Mouse (Mus musculus): ENCODE results near the gene Naaladl2. TPM values are rescaled to one million over a fixed set of nuclear protein-coding genes. Genes with fewer than 3 reads are reported as not detected.

Naaladl2 gene
- total RNA-seq, 1 experiment, result under 0.01 TPM

GRCm38 (mm10) chr3:24921811-24922210, 222.2 kb downstream of the Naaladl2 start:
- DNase-seq (ENCODE audit: low read depth, low spot score), result no peak
- Histone ChIP-seq H3K27ac (ENCODE audit: insufficient read depth, low read depth, low read length, poor library complexity, severe bottlenecking) (no peak overlapping the region), H3K4me3 (ENCODE audit: insufficient read depth in 1 of 2, low read depth in 1 of 2, low read length in 2 of 2, poor library complexity in 1 of 2, severe bottlenecking in 1 of 2) (no peak overlapping the region), H3K9me3 (ENCODE audit: control insufficient read depth, insufficient read depth, low read depth, low read length) (no peaks in the 10 kb centered on the region), H3K4me1 (ENCODE audit: control insufficient read depth in 2 of 2, insufficient read depth in 2 of 2, low read length in 2 of 2, poor library complexity in 1 of 2) (no peaks in the 10 kb centered on the region), H3K9ac (ENCODE audit: insufficient read depth, low read depth, low read length, poor library complexity, severe bottlenecking) (no peak overlapping the region), H3K36me3 (ENCODE audit: control insufficient read depth, insufficient read depth, low read length, poor library complexity, severe bottlenecking) (no peaks in the 10 kb centered on the region)
- in situ Hi-C loops (cut with MboI; ENCODE audit: low sequenced_read_pairs in 2 of 2, unreplicated experiment in 2 of 2), result no loop called here
- TF ChIP-seq HCFC1 (IDR thresholded peaks at IDR 0.05; ENCODE audit: borderline replicate concordance, insufficient read depth, low read length), result no peak

GRCm38 (mm10) chr3:24921401-24921800, 222.7 kb downstream of the Naaladl2 start:
- no peaks in the 10 kb centered on the region for H3K36me3 ChIP-seq (ENCODE audit: control insufficient read depth, insufficient read depth, low read length, poor library complexity, severe bottlenecking)
- TF ChIP-seq CHD2 (IDR thresholded peaks at IDR 0.05; ENCODE audit: low read depth, low read length) (no peak), ZNF384 (IDR thresholded peaks at IDR 0.05; ENCODE audit: low read depth, low read length) (no peak), ZC3H11A (IDR thresholded peaks at IDR 0.05; ENCODE audit: borderline replicate concordance, low read depth, low read length) (no peak), HCFC1 (IDR thresholded peaks at IDR 0.05; ENCODE audit: borderline replicate concordance, insufficient read depth, low read length) (no peak), MAFK (IDR thresholded peaks at IDR 0.05; ENCODE audit: insufficient read depth, low read depth, low read length) (no peak)
- H3K9me3 ChIP-seq (ENCODE audit: control insufficient read depth, insufficient read depth, low read depth, low read length), result no peaks in the 10 kb centered on the region
- H3K4me1 ChIP-seq (ENCODE audit: control insufficient read depth in 2 of 2, insufficient read depth in 2 of 2, low read length in 2 of 2, poor library complexity in 1 of 2), result no peaks in the 10 kb centered on the region
- in situ Hi-C loops (cut with MboI; ENCODE audit: low sequenced_read_pairs in 2 of 2, unreplicated experiment in 2 of 2), result no loop called here
- no peak overlapping the region for H3K4me3 ChIP-seq (ENCODE audit: insufficient read depth in 1 of 2, low read depth in 1 of 2, low read length in 2 of 2, poor library complexity in 1 of 2, severe bottlenecking in 1 of 2)
- H3K9ac ChIP-seq (ENCODE audit: insufficient read depth, low read depth, low read length, poor library complexity, severe bottlenecking), result no peak overlapping the region
- no peak for DNase-seq (ENCODE audit: low read depth, low spot score)
- H3K27ac ChIP-seq (ENCODE audit: insufficient read depth, low read depth, low read length, poor library complexity, severe bottlenecking), result no peak overlapping the region

GRCm38 (mm10) chr3:24905425-24905960, 238.6 kb downstream of the Naaladl2 start:
- H3K9me3 ChIP-seq (ENCODE audit: control insufficient read depth, insufficient read depth, low read depth, low read length), result no peaks in the 10 kb centered on the region
- in situ Hi-C loops (cut with MboI; ENCODE audit: low sequenced_read_pairs in 2 of 2, unreplicated experiment in 2 of 2), result no loop called here

GRCm38 (mm10) chr3:24888801-24889200, 255.3 kb downstream of the Naaladl2 start:
- in situ Hi-C loops (cut with MboI; ENCODE audit: low sequenced_read_pairs in 2 of 2, unreplicated experiment in 2 of 2), result no loop called here
- no peak for TF ChIP-seq ZNF384 (IDR thresholded peaks at IDR 0.05; ENCODE audit: low read depth, low read length)
- TF ChIP-seq CHD2 (IDR thresholded peaks at IDR 0.05; ENCODE audit: low read depth, low read length), result no peak
- TF ChIP-seq HCFC1 (IDR thresholded peaks at IDR 0.05; ENCODE audit: borderline replicate concordance, insufficient read depth, low read length), result no peak
- TF ChIP-seq MAFK (IDR thresholded peaks at IDR 0.05; ENCODE audit: insufficient read depth, low read depth, low read length), result no peak
- TF ChIP-seq ZC3H11A (IDR thresholded peaks at IDR 0.05; ENCODE audit: borderline replicate concordance, low read depth, low read length), result no peak

More at GRCm38 (mm10) chr3:24905425-24905960, 238.6 kb downstream of the Naaladl2 start:
- DNase-seq (ENCODE audit: low read depth, low spot score), result no peak
- TF ChIP-seq ZC3H11A (IDR thresholded peaks at IDR 0.05; ENCODE audit: borderline replicate concordance, low read depth, low read length), result no peak
- TF ChIP-seq MAFK (IDR thresholded peaks at IDR 0.05; ENCODE audit: insufficient read depth, low read depth, low read length), result no peak
- TF ChIP-seq HCFC1 (IDR thresholded peaks at IDR 0.05; ENCODE audit: borderline replicate concordance, insufficient read depth, low read length), result no peak
- no peak for TF ChIP-seq CHD2 (IDR thresholded peaks at IDR 0.05; ENCODE audit: low read depth, low read length)
- TF ChIP-seq ZNF384 (IDR thresholded peaks at IDR 0.05; ENCODE audit: low read depth, low read length), result no peak
- Histone ChIP-seq H3K27ac (ENCODE audit: insufficient read depth, low read depth, low read length, poor library complexity, severe bottlenecking) (no peak overlapping the region), H3K36me3 (ENCODE audit: control insufficient read depth, insufficient read depth, low read length, poor library complexity, severe bottlenecking) (no peaks in the 10 kb centered on the region), H3K4me3 (ENCODE audit: insufficient read depth in 1 of 2, low read depth in 1 of 2, low read length in 2 of 2, poor library complexity in 1 of 2, severe bottlenecking in 1 of 2) (no peak overlapping the region), H3K9ac (ENCODE audit: insufficient read depth, low read depth, low read length, poor library complexity, severe bottlenecking) (no peak overlapping the region), H3K4me1 (ENCODE audit: control insufficient read depth in 2 of 2, insufficient read depth in 2 of 2, low read length in 2 of 2, poor library complexity in 1 of 2) (no peaks in the 10 kb centered on the region)

GRCm38 (mm10) chr3:24872254-24872653, 271.8 kb downstream of the Naaladl2 start:
- H3K4me3 ChIP-seq (ENCODE audit: insufficient read depth in 1 of 2, low read depth in 1 of 2, low read length in 2 of 2, poor library complexity in 1 of 2, severe bottlenecking in 1 of 2), result no peak overlapping the region
- H3K9ac ChIP-seq (ENCODE audit: insufficient read depth, low read depth, low read length, poor library complexity, severe bottlenecking), result no peak overlapping the region
- H3K36me3 ChIP-seq (ENCODE audit: control insufficient read depth, insufficient read depth, low read length, poor library complexity, severe bottlenecking), result no peaks in the 10 kb centered on the region
- TF ChIP-seq MAFK (IDR thresholded peaks at IDR 0.05; ENCODE audit: insufficient read depth, low read depth, low read length) (no peak), ZNF384 (IDR thresholded peaks at IDR 0.05; ENCODE audit: low read depth, low read length) (no peak), ZC3H11A (IDR thresholded peaks at IDR 0.05; ENCODE audit: borderline replicate concordance, low read depth, low read length) (no peak), CHD2 (IDR thresholded peaks at IDR 0.05; ENCODE audit: low read depth, low read length) (no peak), HCFC1 (IDR thresholded peaks at IDR 0.05; ENCODE audit: borderline replicate concordance, insufficient read depth, low read length) (no peak)
- no peak overlapping the region for H3K27ac ChIP-seq (ENCODE audit: insufficient read depth, low read depth, low read length, poor library complexity, severe bottlenecking)
- no peak for DNase-seq (ENCODE audit: low read depth, low spot score)
- H3K4me1 ChIP-seq (ENCODE audit: control insufficient read depth in 2 of 2, insufficient read depth in 2 of 2, low read length in 2 of 2, poor library complexity in 1 of 2), result no peaks in the 10 kb centered on the region
- no peaks in the 10 kb centered on the region for H3K9me3 ChIP-seq (ENCODE audit: control insufficient read depth, insufficient read depth, low read depth, low read length)
- in situ Hi-C loops (cut with MboI; ENCODE audit: low sequenced_read_pairs in 2 of 2, unreplicated experiment in 2 of 2), result no loop called here

More at GRCm38 (mm10) chr3:24888801-24889200, 255.3 kb downstream of the Naaladl2 start:
- DNase-seq (ENCODE audit: low read depth, low spot score), result no peak
- Histone ChIP-seq H3K9ac (ENCODE audit: insufficient read depth, low read depth, low read length, poor library complexity, severe bottlenecking) (no peak overlapping the region), H3K4me3 (ENCODE audit: insufficient read depth in 1 of 2, low read depth in 1 of 2, low read length in 2 of 2, poor library complexity in 1 of 2, severe bottlenecking in 1 of 2) (no peak overlapping the region), H3K9me3 (ENCODE audit: control insufficient read depth, insufficient read depth, low read depth, low read length) (no peaks in the 10 kb centered on the region), H3K4me1 (ENCODE audit: control insufficient read depth in 2 of 2, insufficient read depth in 2 of 2, low read length in 2 of 2, poor library complexity in 1 of 2) (no peaks in the 10 kb centered on the region), H3K27ac (ENCODE audit: insufficient read depth, low read depth, low read length, poor library complexity, severe bottlenecking) (no peak overlapping the region), H3K36me3 (ENCODE audit: control insufficient read depth, insufficient read depth, low read length, poor library complexity, severe bottlenecking) (no peaks in the 10 kb centered on the region)
